ENCODE assay signal across 16 mouse cellular contexts in genomic region chr1:89921806-89922205, GRCm38 (mm10). TPM values are rescaled to one million over a fixed set of nuclear protein-coding genes. Genes with fewer than 3 reads are reported as not detected.
DNase-seq lines count a peak whose midpoint lies in the region; ATAC-seq and TF ChIP-seq lines count a peak whose summit lies in the region.
"Had no signal": no experiment of that assay in that cellular context is flagged by ENCODE, and none has a peak within 500 bp of the region (broad histone marks: within the 10 kb centered on the region; RNA-seq: fewer than 3 reads in every experiment).

No protein-coding gene starts in this region.

- ATAC-seq in intestine, postnatal 0 days: no peak
- no peak for ATAC-seq in intestine, embryonic 16.5 days
- peak; percentile 52 for ATAC-seq in megakaryocyte progenitor cell, adult 5-6 weeks (replicated peaks; ENCODE audit: poor library complexity)
- ATAC-seq: activated CD4-positive, CD25-positive, alpha-beta regulatory T cell, adult 4 months; CD4-positive, CD25-positive, alpha-beta regulatory T cell, adult 4 months had no signal

- H3K36me3 ChIP-seq in intestine, postnatal 0 days (ENCODE audit: control insufficient read depth, insufficient read depth): no peaks in the 10 kb centered on the region
- no peaks in the 10 kb centered on the region for H3K36me3 ChIP-seq in intestine, embryonic 16.5 days (ENCODE audit: control insufficient read depth, insufficient read depth, low read length)
- no peaks in the 10 kb centered on the region for H3K36me3 ChIP-seq in embryonic facial prominence, embryonic 10.5 days (replicated peaks)

- H3K9ac ChIP-seq in intestine, postnatal 0 days (ENCODE audit: low read depth, low read length): no peak overlapping the region
- H3K9ac ChIP-seq in intestine, embryonic 16.5 days (ENCODE audit: low read depth, low read length): no peak overlapping the region

- TF ChIP-seq CTCF in intestine, postnatal 0 days (IDR thresholded peaks at IDR 0.05; ENCODE audit: low read depth): peak; percentile 31

- peak; percentile 78 for DNase-seq in ES-CJ7 (ENCODE audit: low read depth, low spot score)
- DNase-seq in embryonic facial prominence, embryonic 10.5 days (ENCODE audit: low spot score): peak; percentile 40
- DNase-seq in thymus, adult 18-20 months: no peak
- no peak for DNase-seq in frontal cortex, postnatal 25 days (ENCODE audit: low spot score in 2 of 2)
- DNase-seq in cerebellum, postnatal 10 days: no peak
- DNase-seq: cerebellum, adult 11 months; gastrocnemius, adult 2 months; lung, adult 18-20 months; thymus, postnatal 25 days had no signal

- H3K4me3 ChIP-seq in intestine, postnatal 0 days (ENCODE audit: low read depth, low read length): no peak overlapping the region
- no peak overlapping the region for H3K4me3 ChIP-seq in intestine, embryonic 16.5 days (ENCODE audit: low read length)
- no peak overlapping the region for H3K4me3 ChIP-seq in embryonic facial prominence, embryonic 10.5 days
- H3K4me3 ChIP-seq: erythroblast, embryonic 14.5 days; gastrocnemius, adult 2 months had no signal

- H3K4me1 ChIP-seq in intestine, postnatal 0 days (replicated peaks; ENCODE audit: control insufficient read depth, insufficient read depth, low read length): no peaks in the 10 kb centered on the region
- peaks cover 5% of the 10 kb centered on the region; the same call in 1 of the 2 replicates for H3K4me1 ChIP-seq in intestine, embryonic 16.5 days (ENCODE audit: control insufficient read depth, insufficient read depth, low read length)
- H3K4me1 ChIP-seq in embryonic facial prominence, embryonic 10.5 days: peaks cover 50% of the 10 kb centered on the region

- peaks cover 93% of the 10 kb centered on the region for H3K27me3 ChIP-seq in intestine, postnatal 0 days (replicated peaks; ENCODE audit: control insufficient read depth, insufficient read depth, low read length)
- peaks cover 80% of the 10 kb centered on the region for H3K27me3 ChIP-seq in intestine, embryonic 16.5 days (replicated peaks; ENCODE audit: control insufficient read depth, insufficient read depth, low read length)
- peaks cover 100% of the 10 kb centered on the region for H3K27me3 ChIP-seq in embryonic facial prominence, embryonic 10.5 days (replicated peaks; ENCODE audit: low read depth, poor library complexity, severe bottlenecking)

- no peak overlapping the region for H3K27ac ChIP-seq in intestine, postnatal 0 days (ENCODE audit: low read depth, low read length)
- no peak overlapping the region for H3K27ac ChIP-seq in intestine, embryonic 16.5 days (ENCODE audit: low read length)
- no peak overlapping the region for H3K27ac ChIP-seq in embryonic facial prominence, embryonic 10.5 days (replicated peaks)
- H3K27ac ChIP-seq: gastrocnemius, adult 2 months had no signal

- no peak overlapping the region for H3K4me2 ChIP-seq in intestine, postnatal 0 days (replicated peaks; ENCODE audit: low read depth)
- H3K4me2 ChIP-seq in intestine, embryonic 16.5 days (ENCODE audit: low read depth, low read length): no peak overlapping the region; the same call in 1 of the 2 replicates

- 4% methylated on average over 10 of the region's 10 CpGs for WGBS in intestine, postnatal 0 days
- 7% methylated on average over 10 of the region's 10 CpGs for WGBS in intestine, embryonic 16.5 days
- WGBS in embryonic facial prominence, embryonic 10.5 days: 4% methylated on average over 10 of the region's 10 CpGs

- H3K9me3 ChIP-seq in intestine, postnatal 0 days (ENCODE audit: control insufficient read depth): no peaks in the 10 kb centered on the region; the same call in 1 of the 2 replicates
- no peaks in the 10 kb centered on the region for H3K9me3 ChIP-seq in intestine, embryonic 16.5 days (ENCODE audit: control insufficient read depth, low read length)
- H3K9me3 ChIP-seq in embryonic facial prominence, embryonic 10.5 days: peaks cover 6% of the 10 kb centered on the region; the same call in 1 of the 2 replicates

RNA-seq across cellular contexts. Expression of gene Gbx2, which starts 9.2 kb away (rescaled TPM):
- 0.08 and 0.16 TPM in 2 replicates for polyA plus RNA-seq in intestine, postnatal 0 days (2015; fragmentation: Nextera tagmentation; extraction: Ambion mirVana)
- polyA plus RNA-seq in intestine, embryonic 16.5 days (2015; fragmentation: Nextera tagmentation; extraction: Ambion mirVana): 0.07 and 0.09 TPM in 2 replicates
- polyA plus RNA-seq in embryonic facial prominence, embryonic 10.5 days (2016; fragmentation: Nextera tagmentation; extraction: Ambion mirVana): 8.7 and 11.1 TPM in 2 replicates
- 1.0 TPM in 2 replicates for total RNA-seq in megakaryocyte progenitor cell, adult 5-6 weeks (2015)
- total RNA-seq in megakaryocyte progenitor cell, adult 5-6 weeks (2017): 0.12 and 0.98 TPM in 2 replicates
- total RNA-seq: neutrophil, adult 5-6 weeks had no signal
- polyA plus RNA-seq: activated CD4-positive, CD25-positive, alpha-beta regulatory T cell, adult 4 months; CD4-positive, CD25-positive, alpha-beta regulatory T cell, adult 4 months; erythroblast, embryonic 14.5 days had no signal

Comparison
In these comparisons a context has a peak if more than half of its experiments do, and no peak if none do; other contexts are left out.
1. DNase-seq: peak in ES-CJ7 (single experiment) and embryonic facial prominence, embryonic 10.5 days (single experiment); none in thymus, adult 18-20 months (0 of 2), frontal cortex, postnatal 25 days (0 of 2) and cerebellum, postnatal 10 days (0 of 2).